Mouse (Mus musculus) hindbrain, postnatal 0 days (tissue): ENCODE measurements at regions not wholly inside any gene's neighbourhood (a gene's known extent, or its start where the extent isn't known, plus 50 kb on each side); places are given as distances from the start of the nearest gene placed in this dataset.

Experiments
- ATAC-seq: fragments of 200-750 bp; cut with Nextera tagmentation; 2 replicates; pipeline ENCODE4 v1.8.0; 2017; ENCODE audit warnings: mild to moderate bottlenecking, moderate TSS enrichment, moderate library complexity
- DNase-seq: peaks from one replicate; pipeline ENCODE4 v3.0.0-alpha.2; 2015; ENCODE audit warnings: low spot score
- H3K27ac ChIP-seq: fragments of 300-500 bp; sonication (generic); 2 replicates; pipeline ENCODE4 v1.5.1; 2014; ENCODE audit warnings: mild to moderate bottlenecking
- H3K27me3 ChIP-seq: fragments of 300-500 bp; sonication (generic); 2 replicates; pipeline ENCODE4 v1.6.1; 2014; ENCODE audit warnings: low read length, mixed read lengths; ENCODE audit not compliant: insufficient read depth
- H3K36me3 ChIP-seq: fragments of 300-500 bp; sonication (generic); 2 replicates; pipeline ENCODE4 v1.6.1; 2014; ENCODE audit warnings: low read length, mixed read lengths; ENCODE audit not compliant: insufficient read depth
- H3K4me1 ChIP-seq: fragments of 300-500 bp; sonication (generic); 2 replicates; pipeline ENCODE4 v1.6.1; 2014; ENCODE audit warnings: antibody characterized with exemption, low read length, mixed read lengths; ENCODE audit not compliant: insufficient read depth
- H3K4me2 ChIP-seq: fragments of 300-500 bp; sonication (generic); 2 replicates; pipeline ENCODE4 v1.6.1; 2014; ENCODE audit warnings: low read depth, mild to moderate bottlenecking, low read length, moderate library complexity, mixed read lengths
- H3K4me3 ChIP-seq: fragments of 300-500 bp; sonication (generic); 2 replicates; pipeline ENCODE4 v1.5.1; 2014; ENCODE audit warnings: low read length
- H3K9ac ChIP-seq: fragments of 300-500 bp; sonication (generic); replicated peaks from 2 replicates; pipeline ENCODE4 v1.6.1; 2014; ENCODE audit warnings: mild to moderate bottlenecking, low read length, moderate library complexity, mixed read lengths
- H3K9me3 ChIP-seq: fragments of 300-500 bp; sonication (generic); 2 replicates; pipeline ENCODE4 v1.6.1; 2016; ENCODE audit warnings: low read length, mixed read lengths
- CTCF ChIP-seq: IDR thresholded peaks from 2 replicates; pipeline ENCODE4 v1.5.1; 2016; ENCODE audit warnings: antibody characterized with exemption, control low read depth, low read depth
- WGBS: fragments of 180-500 bp; shearing (Covaris S2); extraction: QIAGEN DNeasy Blood & Tissue Kit; methylation state at CpG from one replicate; pipeline ENCODE4 v1.1.7; 2014; 5-methylcytosine and 5-hydroxymethylcytosine counted together

GRCm38 (mm10) chr8:26524237-26524636, 404.9 kb downstream of the Gm45692 start:
- H3K4me2 ChIP-seq: no peak overlapping the region
- no peak for TF ChIP-seq CTCF
- WGBS: 98% methylated on average over 2 of the region's 2 CpGs
- H3K27me3 ChIP-seq: no peaks in the 10 kb centered on the region
- no peak overlapping the region for H3K27ac ChIP-seq
- peaks cover 7% of the 10 kb centered on the region for H3K4me1 ChIP-seq
- no peak for DNase-seq
- no peaks in the 10 kb centered on the region for H3K9me3 ChIP-seq
- no peaks in the 10 kb centered on the region for H3K36me3 ChIP-seq
- no peak overlapping the region for H3K4me3 ChIP-seq
- ATAC-seq: no peak
- H3K9ac ChIP-seq: no peak overlapping the region

- TF ChIP-seq CTCF: no peak
- ATAC-seq (peak; percentile 62; the same call in 1 of the 2 replicates), DNase-seq (peak; percentile 49)
- 24% methylated on average over 10 of the region's 10 CpGs for WGBS
- Histone ChIP-seq H3K4me2 (no peak overlapping the region), H3K36me3 (no peaks in the 10 kb centered on the region), H3K4me1 (peaks cover 7% of the 10 kb centered on the region), H3K9me3 (no peaks in the 10 kb centered on the region), H3K4me3 (no peak overlapping the region), H3K9ac (no peak overlapping the region), H3K27me3 (no peaks in the 10 kb centered on the region), H3K27ac (no peak overlapping the region)
Observed at GRCm38 (mm10) chr8:26526474-26527185, 407.3 kb downstream of the Gm45692 start.

- WGBS: 71% methylated on average over 5 of the region's 5 CpGs
- TF ChIP-seq CTCF: no peak
- DNase-seq (no peak), ATAC-seq (no peak)
- H3K9me3 ChIP-seq: no peaks in the 10 kb centered on the region
- no peak overlapping the region for H3K4me2 ChIP-seq
- no peak overlapping the region for H3K9ac ChIP-seq
- peaks cover 7% of the 10 kb centered on the region for H3K4me1 ChIP-seq
- no peaks in the 10 kb centered on the region for H3K27me3 ChIP-seq
- H3K36me3 ChIP-seq: no peaks in the 10 kb centered on the region
- no peak overlapping the region for H3K27ac ChIP-seq
- H3K4me3 ChIP-seq: no peak overlapping the region
Observed at GRCm38 (mm10) chr8:26527186-26527580, 407.8 kb downstream of the Gm45692 start.

- Histone ChIP-seq H3K4me2 (no peak overlapping the region), H3K9me3 (no peaks in the 10 kb centered on the region), H3K9ac (no peak overlapping the region), H3K4me1 (peaks cover 7% of the 10 kb centered on the region), H3K36me3 (no peaks in the 10 kb centered on the region), H3K27me3 (no peaks in the 10 kb centered on the region), H3K4me3 (no peak overlapping the region), H3K27ac (no peak overlapping the region)
- WGBS: 79% methylated on average over 8 of the region's 8 CpGs
- DNase-seq: no peak
- TF ChIP-seq CTCF: no peak
- no peak for ATAC-seq
Observed at GRCm38 (mm10) chr8:26529921-26530320, 410.6 kb downstream of the Gm45692 start.

GRCm38 (mm10) chr8:26533444-26534421, 414.4 kb downstream of the Gm45692 start:
- Histone ChIP-seq H3K27me3 (no peaks in the 10 kb centered on the region; the same call in 1 of the 2 replicates), H3K4me1 (no peaks in the 10 kb centered on the region), H3K36me3 (no peaks in the 10 kb centered on the region), H3K4me3 (0 out of 2 replicates have a peak overlapping the region, but pooled peaks have one; percentile 5), H3K27ac (no peak overlapping the region), H3K9me3 (no peaks in the 10 kb centered on the region), H3K9ac (no peak overlapping the region), H3K4me2 (peak overlapping the region; percentile 39; the same call in 1 of the 2 replicates)
- 41% methylated on average over 22 of the region's 22 CpGs for WGBS
- DNase-seq (peak; percentile 65), ATAC-seq (peak; percentile 59; the same call in 1 of the 2 replicates)
- no peak for TF ChIP-seq CTCF

GRCm38 (mm10) chr8:26535816-26536215, 416.5 kb downstream of the Gm45692 start:
- Histone ChIP-seq H3K36me3 (no peaks in the 10 kb centered on the region), H3K9me3 (no peaks in the 10 kb centered on the region), H3K4me2 (no peak overlapping the region), H3K4me1 (no peaks in the 10 kb centered on the region), H3K4me3 (no peak overlapping the region), H3K9ac (no peak overlapping the region), H3K27me3 (no peaks in the 10 kb centered on the region; the same call in 1 of the 2 replicates), H3K27ac (no peak overlapping the region)
- ATAC-seq: no peak
- no peak for TF ChIP-seq CTCF
- no peak for DNase-seq
- WGBS: 69% methylated on average over 3 of the region's 3 CpGs
